Mouse (Mus musculus): ENCODE results near the gene Stard10.

The Stard10 gene

DNA sequence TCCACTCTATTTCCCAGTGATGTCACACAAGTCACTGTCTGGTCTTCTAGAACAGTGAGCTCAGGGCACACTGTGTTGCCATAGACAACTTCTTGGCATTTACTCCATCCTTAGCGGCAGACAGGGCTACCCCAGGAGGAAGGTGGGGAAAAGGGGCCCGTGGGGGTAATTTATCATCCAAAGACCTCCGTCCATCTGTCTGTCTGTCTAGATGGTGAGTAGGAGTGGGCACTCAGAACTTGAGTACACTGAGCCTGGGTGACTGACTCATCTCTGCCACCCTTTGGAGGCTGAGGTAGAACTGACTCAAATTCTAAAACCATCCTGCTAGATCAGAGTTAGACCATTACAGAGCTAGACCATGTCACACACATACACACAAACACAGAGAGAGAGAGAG lies at the start of gene Stard10:
TSS of gene Stard10 (plus strand) at position 73 of the 400 bp plus-strand sequence.
- DNase-seq (ENCODE audit: extremely low spot score), result no peak

GRCm38 (mm10) chr7:101267457-101268259 lies 49.2 kb upstream of the Stard10 start:
- no peak for DNase-seq (ENCODE audit: extremely low spot score)

GRCm38 (mm10) chr7:101271602-101272001 lies 45.3 kb upstream of the Stard10 start:
- no peak for DNase-seq (ENCODE audit: extremely low spot score)

GRCm38 (mm10) chr7:101272466-101273160 lies 44.3 kb upstream of the Stard10 start:
- no peak for DNase-seq (ENCODE audit: extremely low spot score)

DNA sequence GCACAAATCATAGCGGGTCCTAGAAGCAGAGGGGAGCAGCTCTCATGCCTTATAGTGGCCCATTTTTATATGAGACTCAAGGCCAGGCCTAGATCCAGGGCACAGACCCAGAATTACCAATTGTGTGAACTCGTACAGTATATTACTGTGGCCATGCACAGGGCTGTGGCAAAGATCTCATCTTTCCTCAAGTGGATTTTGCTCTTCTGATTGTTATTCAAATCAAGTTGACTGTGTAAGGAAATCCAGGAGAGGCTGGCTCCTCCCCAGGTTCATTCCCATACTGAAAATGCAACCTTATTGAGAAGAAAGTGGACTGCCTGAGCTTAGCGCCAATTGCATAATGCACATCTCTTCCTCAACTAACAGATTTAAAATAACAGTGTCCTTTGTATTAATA lies 34.2 kb upstream of the Stard10 start:
- no peak for DNase-seq (ENCODE audit: extremely low spot score)

GRCm38 (mm10) chr7:101284504-101284903 lies 32.4 kb upstream of the Stard10 start:
- no peak for DNase-seq (ENCODE audit: extremely low spot score)

DNA sequence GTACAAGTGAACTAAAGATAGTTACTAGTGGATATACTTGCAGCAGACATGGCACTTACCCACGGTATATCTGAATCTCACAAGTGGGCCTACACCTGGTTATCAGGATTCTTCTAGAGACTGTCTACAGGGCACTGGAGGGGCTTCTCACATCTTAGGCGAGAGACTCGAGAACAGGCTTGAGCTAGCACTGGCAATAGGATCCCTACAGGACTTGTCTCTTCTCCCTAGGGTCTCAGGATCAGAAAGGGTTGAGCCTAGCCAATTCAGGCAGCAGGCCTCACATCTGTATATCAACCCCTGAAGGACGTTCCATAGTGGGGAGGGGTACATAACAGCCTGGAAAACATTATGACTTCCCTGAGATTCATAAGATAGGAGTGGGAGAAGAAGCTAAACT lies 30.0 kb upstream of the Stard10 start:
- DNase-seq (ENCODE audit: extremely low spot score), result no peak

- no peak for DNase-seq (ENCODE audit: extremely low spot score)
These were observed 29.1 kb upstream of the Stard10 start for GRCm38 (mm10) chr7:101287820-101288219.

GRCm38 (mm10) chr7:101288436-101288835 lies 28.4 kb upstream of the Stard10 start:
- peak; percentile 39 for DNase-seq (ENCODE audit: extremely low spot score)

- no peak for DNase-seq (ENCODE audit: extremely low spot score)
These were observed 26.5 kb upstream of the Stard10 start for GRCm38 (mm10) chr7:101290401-101290800.

GRCm38 (mm10) chr7:101291211-101291610 lies 25.7 kb upstream of the Stard10 start:
- no peak for DNase-seq (ENCODE audit: extremely low spot score)

DNA sequence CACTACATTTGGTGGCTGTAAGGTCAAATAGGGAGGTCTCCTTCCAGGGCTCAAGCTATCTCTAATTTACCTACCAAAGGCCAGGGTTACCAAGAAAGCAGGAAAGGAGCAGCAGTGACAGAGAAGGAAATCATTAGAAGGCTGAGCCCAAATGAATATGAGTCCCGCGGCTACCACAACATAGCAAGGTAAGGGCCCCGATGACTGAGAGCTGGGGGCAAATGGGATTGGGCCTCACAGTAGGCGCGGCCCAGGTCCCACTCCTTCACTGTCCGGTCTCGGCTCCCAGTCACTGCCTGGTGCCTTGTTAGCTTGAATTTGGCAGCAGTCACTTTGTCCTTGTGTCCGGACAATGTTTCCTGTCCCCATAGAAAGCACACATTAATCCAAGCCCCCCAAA lies 25.2 kb upstream of the Stard10 start:
- DNase-seq (ENCODE audit: extremely low spot score), result no peak

DNA sequence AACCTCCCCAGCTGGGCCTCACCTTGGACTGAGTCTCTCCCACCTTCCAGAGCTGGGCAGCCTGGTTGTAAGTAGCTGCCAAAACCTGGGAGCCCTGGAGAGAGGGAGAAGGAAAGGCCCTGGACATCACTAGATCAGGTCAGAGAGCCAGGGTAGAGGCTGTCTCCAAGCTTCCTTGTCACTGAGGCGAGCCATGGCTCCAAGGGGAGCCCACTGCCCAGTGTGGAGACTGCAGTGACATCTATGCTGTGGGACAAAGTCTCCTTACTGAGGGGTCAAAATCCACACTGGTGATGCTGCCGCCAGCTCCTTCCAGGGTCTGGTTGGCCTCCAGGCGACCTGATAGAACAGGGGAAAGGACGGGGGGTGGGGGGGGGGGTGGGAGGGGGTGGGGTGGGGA lies 24.8 kb upstream of the Stard10 start:
- no peak for DNase-seq (ENCODE audit: extremely low spot score)

- no peak for DNase-seq (ENCODE audit: extremely low spot score)
These were observed 24.2 kb upstream of the Stard10 start for GRCm38 (mm10) chr7:101292696-101293095.

GRCm38 (mm10) chr7:101293138-101293537 lies 23.7 kb upstream of the Stard10 start:
- DNase-seq (ENCODE audit: extremely low spot score), result no peak

GRCm38 (mm10) chr7:101293611-101294010 lies 23.3 kb upstream of the Stard10 start:
- no peak for DNase-seq (ENCODE audit: extremely low spot score)

GRCm38 (mm10) chr7:101295438-101295837 lies 21.4 kb upstream of the Stard10 start:
- DNase-seq (ENCODE audit: extremely low spot score), result no peak

DNA sequence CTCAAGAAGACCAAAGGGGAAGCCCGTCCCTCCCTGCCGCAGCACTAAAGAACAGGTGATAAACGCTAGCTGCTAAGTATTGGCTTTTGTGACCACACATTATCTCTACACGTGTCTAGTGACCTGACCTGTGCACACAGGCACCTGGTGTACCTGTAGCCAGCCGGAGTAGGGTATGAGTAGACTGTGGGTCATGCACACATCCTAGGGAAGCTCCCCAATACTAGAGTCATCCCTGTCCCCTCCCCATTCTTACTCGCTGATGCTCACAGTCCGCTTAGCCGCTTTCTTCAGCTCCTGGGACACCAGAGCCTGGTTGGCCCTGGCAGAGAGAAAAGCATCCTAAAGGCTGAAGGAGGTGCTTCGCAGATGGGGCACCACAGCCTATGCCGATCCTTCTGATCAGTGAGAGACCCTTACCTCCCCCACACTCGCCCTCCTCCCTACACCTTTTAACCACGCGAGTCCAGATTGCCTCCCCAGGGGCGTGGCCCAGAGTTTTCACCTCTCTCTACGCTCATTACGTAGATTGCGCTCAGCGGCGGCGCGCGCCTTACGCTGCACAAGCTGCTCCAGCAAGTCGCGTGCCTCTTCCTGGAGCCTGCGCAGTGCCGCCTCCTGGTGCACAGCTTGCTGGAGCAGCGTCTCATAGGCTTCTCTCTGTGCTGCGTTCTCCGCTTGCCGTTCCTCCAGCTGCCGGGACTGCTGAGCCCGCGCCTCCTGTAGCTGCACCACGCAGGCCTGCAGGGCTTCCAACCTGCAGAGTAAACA lies 20.4 kb upstream of the Stard10 start:
- peak; percentile 84 for DNase-seq (ENCODE audit: extremely low spot score)

GRCm38 (mm10) chr7:101297023-101297405 lies 19.9 kb upstream of the Stard10 start:
- no peak for DNase-seq (ENCODE audit: extremely low spot score)

DNA sequence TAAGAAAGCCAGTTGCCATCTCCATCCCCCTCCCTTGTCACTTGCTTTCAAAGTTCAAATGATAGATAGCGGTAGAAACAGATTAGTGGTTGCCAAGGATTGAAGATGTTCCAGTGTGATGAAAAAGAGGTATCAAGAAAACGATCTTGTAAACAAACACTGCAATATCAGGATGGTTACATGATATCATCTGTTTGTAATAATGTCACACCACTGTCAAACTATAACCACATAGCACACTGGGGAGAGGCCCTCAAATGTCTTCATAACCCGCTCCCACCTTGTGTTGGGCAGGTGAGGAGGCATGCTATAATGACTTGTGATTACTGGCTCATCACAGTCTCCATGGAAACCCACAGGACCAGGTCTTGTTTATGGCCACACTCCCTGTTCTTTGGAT lies 18.5 kb upstream of the Stard10 start:
- DNase-seq (ENCODE audit: extremely low spot score), result no peak

- DNase-seq (ENCODE audit: extremely low spot score), result no peak
These were observed 15.5 kb upstream of the Stard10 start for GRCm38 (mm10) chr7:101301361-101301880.

DNA sequence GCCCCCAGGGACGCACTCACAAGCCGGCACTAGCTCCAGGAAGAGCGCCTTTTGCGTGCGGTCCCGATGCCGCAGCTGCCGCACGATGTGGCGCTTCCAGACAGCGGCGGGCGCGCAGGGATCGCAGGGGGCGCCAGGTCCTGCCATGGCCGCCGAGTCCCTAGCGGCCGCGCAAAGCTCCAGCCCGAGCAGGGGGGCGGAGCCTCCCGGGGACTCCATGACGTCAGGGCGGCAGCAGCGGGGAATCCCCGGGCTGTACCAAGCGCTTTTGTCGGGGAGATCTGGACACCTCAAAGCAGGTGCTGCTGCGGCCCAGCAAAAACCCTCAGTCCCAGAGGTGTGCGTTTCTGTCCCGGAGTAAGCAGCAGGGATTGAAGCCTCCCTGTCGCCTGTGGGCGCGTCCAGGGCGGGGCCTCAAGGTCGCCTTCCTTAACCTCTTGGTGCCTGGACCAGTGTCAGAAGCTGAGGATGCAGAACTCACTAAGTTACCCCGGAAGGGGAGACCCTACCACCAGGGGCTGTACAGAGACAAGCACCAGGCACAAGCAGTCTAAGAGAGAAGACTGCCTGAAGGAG lies 14.9 kb upstream of the Stard10 start, which contains the start of gene Atg16l2:
TSS of gene Atg16l2 (minus strand) at position 371 of the 576 bp plus-strand sequence.
- DNase-seq (ENCODE audit: extremely low spot score), result peak; percentile 96
